Mouse (Mus musculus) layer of hippocampus, adult 9-10 months (tissue): ENCODE data around the gene Cog1.

Experiments
- DNase-seq: peaks from one replicate; pipeline ENCODE4 v3.0.0; 2022; ENCODE audit warnings: low spot score

Gene Cog1

GRCm38 (mm10) chr11:113667122-113667521, 18.2 kb downstream of the Cog1 start:
- DNase-seq: no peak

DNA sequence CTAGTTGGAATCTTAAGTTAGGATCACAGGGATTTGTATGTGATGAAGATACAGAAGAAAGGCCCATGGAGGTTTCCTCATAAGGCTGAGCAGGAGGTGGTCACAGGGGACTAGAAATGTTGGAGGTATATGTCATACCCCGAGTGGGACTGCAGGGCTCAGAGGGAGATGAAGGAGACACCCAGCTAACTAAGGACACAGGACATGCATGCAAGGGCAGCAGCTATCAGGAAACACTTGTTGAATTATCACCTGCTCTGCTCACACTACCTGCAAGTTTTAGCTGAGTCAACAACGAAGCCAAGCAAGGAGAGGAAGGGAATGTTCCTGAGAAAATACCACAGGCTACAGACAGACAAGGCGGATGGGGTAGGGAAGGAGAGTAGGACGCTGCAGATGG, 18.7 kb downstream of the Cog1 start:
- DNase-seq: no peak

GRCm38 (mm10) chr11:113668857-113669256, 19.9 kb downstream of the Cog1 start:
- DNase-seq: no peak

- no peak for DNase-seq
Observed at GRCm38 (mm10) chr11:113669711-113670110, 20.7 kb downstream of the Cog1 start.

GRCm38 (mm10) chr11:113673614-113674013, 24.6 kb downstream of the Cog1 start:
- no peak for DNase-seq

GRCm38 (mm10) chr11:113674595-113674994, 25.6 kb downstream of the Cog1 start:
- DNase-seq: no peak

DNA sequence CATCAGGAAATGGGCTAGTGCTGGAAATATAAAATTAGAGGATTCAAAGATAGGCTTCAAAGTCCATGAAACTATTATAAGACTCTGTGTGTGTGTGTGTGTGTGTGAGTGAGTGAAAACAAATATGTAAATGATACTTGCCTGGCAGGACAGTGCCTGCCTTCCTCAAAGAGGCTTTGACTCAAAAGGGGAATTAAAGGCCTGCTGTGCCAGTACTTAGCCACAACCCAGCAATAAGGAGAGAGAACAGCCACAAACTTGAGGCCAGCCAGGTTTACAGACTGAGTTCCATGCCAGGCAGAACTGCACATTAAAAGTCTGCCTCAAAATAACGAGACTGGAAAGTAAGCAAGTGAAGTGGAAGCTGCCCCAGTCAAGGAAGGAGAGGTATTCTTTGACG, 27.9 kb downstream of the Cog1 start:
- DNase-seq: no peak

DNA sequence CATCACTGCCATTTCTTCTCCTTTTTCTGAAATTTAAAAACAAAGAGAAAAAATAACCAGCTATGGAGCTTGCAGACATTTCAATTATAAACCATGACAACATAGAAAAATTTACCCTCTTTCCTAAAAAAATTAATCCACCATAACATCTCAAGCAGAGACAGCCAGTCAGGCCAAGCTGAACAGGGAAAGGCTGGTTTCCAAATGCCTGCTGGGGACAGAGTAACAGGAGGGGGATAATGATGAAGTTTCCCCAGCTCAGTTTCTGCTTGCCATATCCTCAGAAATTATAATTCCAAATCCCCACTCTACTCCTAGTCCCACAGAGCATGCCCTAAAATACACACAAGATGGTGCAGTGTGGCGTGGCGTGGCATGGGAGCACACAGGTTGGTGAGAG, 28.4 kb downstream of the Cog1 start:
- no peak for DNase-seq

DNA sequence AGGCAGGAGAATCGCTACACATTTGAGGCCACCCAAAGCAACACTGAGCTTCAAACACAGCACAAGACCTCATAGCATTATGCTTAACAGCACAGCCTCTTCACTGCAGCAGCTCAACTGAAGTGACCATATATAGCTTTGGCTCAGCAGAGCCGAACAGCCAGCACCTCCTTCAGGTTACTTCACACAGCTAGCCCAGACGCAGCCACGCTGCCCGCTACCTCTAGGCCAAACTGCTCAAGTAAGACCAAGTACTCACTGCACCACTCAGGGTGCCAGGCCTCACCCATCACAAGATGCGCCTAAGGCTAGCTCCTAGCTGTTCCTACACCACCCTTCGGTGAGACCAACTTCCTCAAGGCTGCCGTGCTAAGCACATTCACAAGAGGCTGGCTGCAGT, 29.4 kb downstream of the Cog1 start:
- no peak for DNase-seq

DNA sequence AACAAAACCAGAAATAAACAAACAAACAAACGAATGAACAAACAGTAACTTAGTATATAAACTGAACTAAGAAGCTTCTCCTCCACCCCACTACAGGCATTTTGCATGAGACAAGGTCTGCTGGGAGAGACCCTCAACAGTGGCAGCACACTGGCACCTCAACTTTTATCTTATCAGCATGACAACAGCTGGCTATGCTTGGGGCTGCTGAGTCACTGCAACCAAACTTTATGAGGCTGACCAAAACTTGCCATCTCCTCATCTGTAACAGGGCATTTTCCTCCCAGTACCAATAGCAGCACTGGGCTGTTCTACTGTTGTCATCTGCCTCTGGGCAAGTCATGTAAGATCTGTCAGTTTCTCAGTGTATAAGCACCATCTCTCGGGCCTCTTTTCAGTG, 32.0 kb downstream of the Cog1 start:
- no peak for DNase-seq

DNA sequence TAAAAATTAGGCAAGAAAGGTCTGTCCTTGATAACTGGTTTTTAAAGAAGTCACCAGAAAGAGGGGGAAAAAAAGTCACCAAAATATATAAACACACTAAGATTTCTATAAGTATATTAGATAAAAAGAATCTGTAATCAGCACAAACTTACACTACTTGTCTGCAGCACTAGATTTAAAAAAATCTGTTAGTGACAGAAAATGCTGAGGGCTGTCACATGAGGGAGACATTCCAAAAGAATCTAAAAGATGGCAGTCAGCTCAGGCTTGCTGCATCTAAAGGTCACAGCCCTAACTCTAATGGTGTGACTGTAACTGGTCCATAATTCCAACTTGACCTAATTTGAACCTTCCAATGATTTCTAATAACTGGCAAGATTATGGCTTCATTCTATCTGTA, 33.0 kb downstream of the Cog1 start:
- DNase-seq: no peak

DNA sequence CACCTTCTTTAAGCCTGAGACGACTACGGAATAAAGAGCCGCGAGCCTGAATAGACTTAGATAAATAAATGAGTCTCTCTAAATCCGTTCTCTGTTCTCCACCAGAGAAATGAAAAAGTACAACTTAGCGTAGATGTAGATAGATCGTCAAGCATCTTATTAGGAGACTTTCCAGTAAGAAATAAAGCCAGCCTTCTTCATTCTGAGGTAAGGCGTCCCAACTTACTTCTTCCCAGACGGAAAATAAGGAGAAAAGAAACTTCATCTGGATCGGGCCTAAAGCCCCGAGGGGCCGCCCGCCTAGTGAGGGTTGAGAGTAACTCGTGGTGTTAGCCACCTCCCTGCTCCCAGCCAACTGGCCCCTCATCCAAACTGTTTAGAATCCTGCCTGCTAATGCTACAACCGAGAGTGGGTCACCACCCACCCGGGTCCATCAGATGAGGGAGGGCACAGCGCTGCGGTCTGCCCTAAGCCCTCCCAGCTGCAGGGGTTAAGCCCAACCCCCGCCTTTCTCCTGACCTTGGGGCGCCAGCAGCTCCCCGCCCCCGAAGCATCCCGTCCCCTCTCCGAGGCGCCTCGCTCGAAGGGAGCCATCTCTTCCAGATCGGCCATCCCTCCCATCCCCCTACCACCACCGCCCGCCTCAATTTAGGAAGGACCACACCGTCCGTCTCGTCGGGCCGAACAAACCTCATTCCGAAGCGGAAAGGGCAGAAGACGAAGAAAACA, 34.1 kb downstream of the Cog1 start:
- no peak for DNase-seq

DNA sequence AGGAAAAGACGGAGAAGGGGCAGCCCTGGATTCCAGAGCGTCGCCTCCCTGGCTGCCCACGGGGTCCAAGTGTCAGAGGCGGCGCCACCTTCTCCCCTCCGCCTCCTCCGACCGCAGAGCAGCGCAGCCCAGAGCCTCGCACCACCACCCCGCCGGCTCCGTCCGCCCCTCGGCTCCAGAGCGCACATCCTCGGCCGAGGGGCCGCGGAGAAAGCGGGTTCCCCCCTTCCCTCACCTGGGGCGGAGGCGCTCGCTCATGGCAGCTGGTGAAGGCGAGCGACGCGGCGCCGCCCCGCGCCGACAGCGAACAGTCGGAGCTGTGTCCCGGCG, 34.6 kb downstream of the Cog1 start:
- DNase-seq: no peak

- peak; percentile 82 for DNase-seq
Observed at GRCm38 (mm10) chr11:113683957-113684706, 35.2 kb downstream of the Cog1 start, which contains the start of the genes Fam104a and D11Wsu47e. Gene Fam104a, minus strand, starts transcription at chr11:113684155. Gene D11Wsu47e, plus strand, starts transcription at chr11:113684412.

DNA sequence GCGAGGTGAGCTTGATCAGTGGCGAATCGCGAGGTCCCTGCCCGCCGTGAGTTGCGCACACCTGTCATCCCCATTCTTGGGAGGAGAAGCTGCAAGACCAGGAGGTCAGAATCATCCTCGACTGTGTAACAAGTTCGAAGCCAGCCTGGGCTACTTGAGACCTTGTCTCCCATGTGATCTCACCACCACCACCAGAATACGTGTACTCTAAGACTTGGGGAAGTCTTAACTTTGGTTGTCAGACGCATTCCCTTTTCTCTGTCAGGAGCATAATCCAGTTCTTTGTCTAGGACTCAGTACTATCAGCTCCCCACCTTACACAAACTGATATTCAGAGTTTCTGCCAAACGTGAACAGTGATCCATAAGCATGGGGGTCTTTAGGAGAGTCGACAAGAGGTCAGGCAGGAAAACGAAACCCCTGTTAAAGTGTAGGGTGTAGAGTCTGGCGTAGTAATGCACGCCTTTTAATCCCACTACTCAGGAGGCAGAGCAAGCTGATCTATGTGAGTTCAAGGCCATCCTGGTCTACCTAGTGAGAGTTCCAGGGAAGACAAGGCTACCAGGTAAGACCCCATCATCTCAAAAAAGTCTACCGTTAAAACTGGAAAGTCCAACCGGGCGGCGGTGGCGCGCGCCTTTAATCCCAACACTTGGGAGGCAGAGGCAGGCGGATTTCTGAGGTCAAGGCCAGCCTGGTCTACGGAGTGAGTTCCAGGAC, 35.9 kb downstream of the Cog1 start:
- DNase-seq: no peak

GRCm38 (mm10) chr11:113687031-113687430, 38.1 kb downstream of the Cog1 start:
- DNase-seq: no peak

GRCm38 (mm10) chr11:113690506-113690905, 41.5 kb downstream of the Cog1 start:
- peak; percentile 44 for DNase-seq

- DNase-seq: no peak
Observed at GRCm38 (mm10) chr11:113691318-113691717, 42.3 kb downstream of the Cog1 start.

- DNase-seq: no peak
Observed at GRCm38 (mm10) chr11:113691851-113692250, 42.9 kb downstream of the Cog1 start.

DNA sequence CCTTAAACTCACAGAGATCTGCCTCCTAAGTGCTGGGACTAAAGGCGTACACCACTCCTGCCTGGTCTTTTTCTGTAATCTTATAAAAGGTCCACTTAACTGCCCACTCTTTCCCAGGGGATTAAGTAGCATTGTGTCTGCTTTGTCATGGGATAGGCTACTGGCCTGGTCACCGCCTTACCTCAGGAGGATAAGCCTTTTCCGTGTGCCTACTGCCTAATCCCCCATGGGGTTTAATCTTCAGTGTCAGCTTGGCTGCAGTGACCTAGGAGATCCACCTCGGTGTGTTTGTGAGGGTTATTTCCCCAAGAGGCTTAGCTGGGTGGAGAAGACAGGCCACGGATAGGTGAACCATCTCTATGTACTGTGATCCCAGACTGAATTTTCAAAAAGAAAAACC, 48.6 kb downstream of the Cog1 start:
- DNase-seq: no peak

DNA sequence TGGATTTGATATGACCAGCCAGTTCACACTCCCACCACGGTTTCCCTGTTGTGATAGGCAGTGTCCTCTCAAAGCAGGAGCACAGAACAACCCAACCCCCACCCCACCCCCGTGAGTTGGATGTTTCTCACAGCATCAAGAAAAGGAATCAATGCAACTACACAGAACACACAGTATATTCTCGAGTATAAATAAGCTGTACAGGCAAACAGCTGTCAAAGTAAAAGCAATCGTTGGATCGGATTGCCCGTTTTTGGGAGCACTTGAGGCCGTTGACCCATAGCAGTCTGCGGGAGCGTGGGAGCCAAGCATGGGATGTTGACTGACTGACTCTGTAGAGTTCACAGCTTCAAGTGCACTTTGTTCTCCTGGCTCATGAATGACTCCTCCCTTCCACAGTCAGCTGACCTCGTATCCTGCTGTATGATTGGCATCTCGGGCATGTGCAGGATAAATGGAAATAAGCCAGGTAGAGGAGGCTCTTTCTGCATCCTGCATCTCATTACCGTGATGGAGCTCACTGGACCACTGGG, 49.1 kb downstream of the Cog1 start:
- no peak for DNase-seq

DNA sequence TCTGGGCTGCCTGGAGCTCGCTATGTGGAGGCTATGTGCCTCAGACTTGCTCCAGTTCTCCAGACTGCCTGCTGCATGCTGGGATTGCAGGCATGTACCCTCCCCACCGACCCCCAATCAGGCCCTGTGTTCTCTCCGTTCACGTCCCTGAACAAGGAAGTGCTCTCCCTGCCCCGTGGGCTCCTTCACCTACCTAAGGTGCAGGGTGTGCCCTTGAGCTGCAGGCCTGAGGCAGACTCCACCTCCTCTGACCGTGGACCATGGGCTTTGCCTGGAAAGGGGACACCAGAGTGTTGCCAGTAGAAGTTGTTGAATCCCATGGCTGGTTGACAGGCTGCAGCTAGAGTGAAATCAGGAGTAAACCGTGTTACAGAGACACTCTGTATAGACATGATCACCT, 50.7 kb downstream of the Cog1 start:
- DNase-seq: no peak

GRCm38 (mm10) chr11:113703758-113704157, 54.8 kb downstream of the Cog1 start:
- DNase-seq: peak; percentile 63
